ENCODE assay signal across 25 mouse cellular contexts in the genomic region with DNA sequence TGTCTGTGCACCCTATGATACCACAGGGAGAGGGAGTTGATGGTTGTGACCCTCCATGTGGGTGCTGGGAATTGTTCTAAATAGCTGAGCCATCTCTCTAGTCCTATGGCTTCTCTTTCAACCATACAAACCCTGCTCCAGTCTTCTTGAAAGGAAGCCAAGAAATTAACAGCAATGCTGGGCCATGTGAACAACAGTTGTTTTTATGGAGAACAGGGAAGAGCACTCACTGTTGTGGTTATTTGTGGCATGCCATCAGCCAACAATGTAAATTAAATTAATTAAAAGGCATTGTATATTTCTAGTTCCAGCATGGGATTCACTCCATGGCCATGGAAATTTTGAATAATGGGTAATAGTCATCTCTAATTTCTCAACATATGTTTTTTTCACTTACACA.
"Had no signal": no experiment of that assay in that cellular context is flagged by ENCODE, and none has a peak within 500 bp of the region (broad histone marks: within the 10 kb centered on the region; RNA-seq: fewer than 3 reads in every experiment).

No protein-coding gene starts in this region.

- H3K4me1 ChIP-seq: heart, embryonic 13.5 days; heart, embryonic 15.5 days; hindbrain, embryonic 15.5 days; limb, embryonic 10.5 days; limb, embryonic 12.5 days; liver, embryonic 13.5 days had no signal

- DNase-seq: gastrocnemius, postnatal 14 days; gastrocnemius, postnatal 36 days; heart, adult 11 months; heart, adult 2 months; heart, postnatal 14 days; heart, postnatal 36 days; kidney, adult 11 months; kidney, adult 2 months; kidney, postnatal 10 days; kidney, postnatal 25 days; kidney, postnatal 4 days; liver; liver, embryonic 13.5 days had no signal

- H3K27me3 ChIP-seq: heart, embryonic 13.5 days; heart, embryonic 15.5 days; hindbrain, embryonic 13.5 days; hindbrain, embryonic 15.5 days; limb, embryonic 12.5 days; liver, embryonic 13.5 days had no signal

- H3K9me3 ChIP-seq: heart, embryonic 13.5 days; heart, embryonic 15.5 days; hindbrain, embryonic 13.5 days; hindbrain, embryonic 15.5 days; limb, embryonic 10.5 days; limb, embryonic 12.5 days; liver, embryonic 13.5 days had no signal

- ATAC-seq: hindbrain, postnatal 0 days; intestine, embryonic 16.5 days had no signal

- H3K36me3 ChIP-seq: heart, embryonic 13.5 days; heart, embryonic 15.5 days; hindbrain, embryonic 13.5 days; hindbrain, embryonic 15.5 days; limb, embryonic 10.5 days; limb, embryonic 12.5 days; liver, embryonic 13.5 days had no signal

- H3K27ac ChIP-seq: heart, adult 2 months; heart, embryonic 13.5 days; heart, embryonic 15.5 days; hindbrain, embryonic 13.5 days; hindbrain, embryonic 15.5 days; hindbrain, postnatal 0 days; layer of hippocampus, adult 2 months; left cerebral cortex, adult 2 months; limb, embryonic 10.5 days; limb, embryonic 12.5 days; liver, embryonic 13.5 days had no signal

- H3K4me2 ChIP-seq: heart, embryonic 11.5 days; heart, embryonic 13.5 days; heart, embryonic 15.5 days; hindbrain, embryonic 13.5 days; hindbrain, embryonic 15.5 days; limb, embryonic 12.5 days; liver, embryonic 11.5 days; liver, embryonic 13.5 days had no signal

- H3K4me3 ChIP-seq: heart, adult 2 months; heart, embryonic 13.5 days; heart, embryonic 15.5 days; hindbrain, embryonic 13.5 days; hindbrain, embryonic 15.5 days; layer of hippocampus, adult 2 months; left cerebral cortex, adult 2 months; limb, embryonic 10.5 days; limb, embryonic 12.5 days; liver, embryonic 13.5 days had no signal

- H3K9ac ChIP-seq: heart, embryonic 13.5 days; heart, embryonic 15.5 days; hindbrain, embryonic 13.5 days; hindbrain, embryonic 15.5 days; limb, embryonic 12.5 days; liver, embryonic 13.5 days had no signal
